Mouse (Mus musculus) central nervous system, embryonic 18 days (tissue): ENCODE data around the gene Mettl26. TPM values are rescaled to one million over a fixed set of nuclear protein-coding genes. Genes with fewer than 3 reads are reported as not detected.

Experiments used
- polyA plus RNA-seq: library from polyadenylated mRNA; depleted of rRNA; stranded (reverse); fragments of >200 nt; gene quantifications from 2 replicates; pipeline ENCODE4 v1.2.3, GENCODE M21; 2012; rRNA removed

Mettl26 gene
- polyA plus RNA-seq = 67.4 and 73.2 TPM in 2 replicates

GRCm38 (mm10) chr17:25874721-25875170 is at the start of gene Mettl26:
TSS of gene Mettl26 (plus strand) at chr17:25875074.

GRCm38 (mm10) chr17:25828712-25829557 is 45.9 kb upstream of the Mettl26 start, which contains the start of gene Jmjd8:
TSS of gene Jmjd8 (plus strand) at chr17:25828867.

GRCm38 (mm10) chr17:25833291-25833663 is 41.6 kb upstream of the Mettl26 start, which contains the start of gene Stub1:
TSS of gene Stub1 (minus strand) at chr17:25833404.

GRCm38 (mm10) chr17:25837076-25837410 is 37.8 kb upstream of the Mettl26 start, which contains the start of gene Rhbdl1:
TSS of gene Rhbdl1 (minus strand) at chr17:25837295.

GRCm38 (mm10) chr17:25841117-25841880 is 33.6 kb upstream of the Mettl26 start, which contains the start of gene Gm20683:
TSS of gene Gm20683 (minus strand) at chr17:25841763.

GRCm38 (mm10) chr17:25844396-25844901 is 30.4 kb upstream of the Mettl26 start, which contains the start of gene Rhot2:
TSS of gene Rhot2 (minus strand) at chr17:25844851.

GRCm38 (mm10) chr17:25860832-25861703 is 13.8 kb upstream of the Mettl26 start, which contains the start of gene Wdr90:
TSS of gene Wdr90 (minus strand) at chr17:25861501.

GRCm38 (mm10) chr17:25868601-25869191 is 6.2 kb upstream of the Mettl26 start, which contains the start of gene Mcrip2:
TSS of gene Mcrip2 (minus strand) at chr17:25868764.

GRCm38 (mm10) chr17:25880196-25880910 is 5.5 kb downstream of the Mettl26 start, which contains the start of gene Wfikkn1:
TSS of gene Wfikkn1 (minus strand) at chr17:25880858.

GRCm38 (mm10) chr17:25919144-25919785 is 44.4 kb downstream of the Mettl26 start, which contains the start of gene Rab40c:
TSS of gene Rab40c (minus strand) at chr17:25919727.

Other genes starting within 250 kb of the Mettl26 start
- gene Gng13, start 157.9 kb upstream of the Mettl26 start, polyA plus RNA-seq = 8.3 and 8.7 TPM in 2 replicates
- 5.9 and 6.7 TPM in 2 replicates for gene Chtf18, start 147.7 kb upstream of the Mettl26 start, polyA plus RNA-seq
- 47.6 and 50.8 TPM in 2 replicates for gene Rpusd1, start 147.4 kb upstream of the Mettl26 start, polyA plus RNA-seq
- gene Mslnl, start 139.0 kb upstream of the Mettl26 start, polyA plus RNA-seq = 0.15 and 0.17 TPM in 2 replicates
- 1.6 and 32.1 TPM in 2 replicates for gene Msln, start 120.7 kb upstream of the Mettl26 start, polyA plus RNA-seq
- 26.8 and 27.4 TPM in 2 replicates for gene Narfl, start 101.3 kb upstream of the Mettl26 start, polyA plus RNA-seq
- gene Haghl, start 89.4 kb upstream of the Mettl26 start, polyA plus RNA-seq = 211 and 212 TPM in 2 replicates
- gene Ccdc78, start 88.5 kb upstream of the Mettl26 start, polyA plus RNA-seq = 0.12 and 0.13 TPM in 2 replicates
- gene Fam173a, start 82.2 kb upstream of the Mettl26 start, polyA plus RNA-seq = 106 and 118 TPM in 2 replicates
- 0.33 and 0.57 TPM in 2 replicates for gene AC134908.4, start 79.4 kb upstream of the Mettl26 start, polyA plus RNA-seq
- 90.6 and 111 TPM in 2 replicates for gene Metrn, start 77.9 kb upstream of the Mettl26 start, polyA plus RNA-seq
- gene Fbxl16, start 66.0 kb upstream of the Mettl26 start, polyA plus RNA-seq = 79.5 and 95.0 TPM in 2 replicates
- gene Wdr24, start 51.4 kb upstream of the Mettl26 start, polyA plus RNA-seq = 42.3 and 44.7 TPM in 2 replicates
- gene Jmjd8, start 46.2 kb upstream of the Mettl26 start, polyA plus RNA-seq = 61.3 and 66.9 TPM in 2 replicates
- gene Stub1, start 41.7 kb upstream of the Mettl26 start, polyA plus RNA-seq = 297 and 308 TPM in 2 replicates
- gene Rhbdl1, start 37.8 kb upstream of the Mettl26 start, polyA plus RNA-seq = 105 and 106 TPM in 2 replicates
- gene Gm20683, start 33.3 kb upstream of the Mettl26 start, polyA plus RNA-seq = 37.0 and 39.2 TPM in 2 replicates
- 95.8 and 96.0 TPM in 2 replicates for gene Rhot2, start 30.2 kb upstream of the Mettl26 start, polyA plus RNA-seq
- gene Wdr90, start 13.6 kb upstream of the Mettl26 start, polyA plus RNA-seq = 46.9 and 49.8 TPM in 2 replicates
- 20.1 and 21.8 TPM in 2 replicates for gene Mcrip2, start 6.3 kb upstream of the Mettl26 start, polyA plus RNA-seq
- 0.39 and 0.40 TPM in 2 replicates for gene Wfikkn1, start 5.8 kb downstream of the Mettl26 start, polyA plus RNA-seq
- gene Rab40c, start 44.7 kb downstream of the Mettl26 start, polyA plus RNA-seq = 88.6 and 89.3 TPM in 2 replicates
- 107 and 111 TPM in 2 replicates for gene Pigq, start 69.9 kb downstream of the Mettl26 start, polyA plus RNA-seq
- gene Nhlrc4, start 69.9 kb downstream of the Mettl26 start, polyA plus RNA-seq = 0.29 and 0.44 TPM in 2 replicates
- gene A930017K11Rik, start 77.5 kb downstream of the Mettl26 start, polyA plus RNA-seq = 0.62 and 1.1 TPM in 2 replicates
- gene Capn15, start 110.7 kb downstream of the Mettl26 start, polyA plus RNA-seq = 38.4 and 38.8 TPM in 2 replicates
- 58.8 and 66.0 TPM in 2 replicates for gene Rab11fip3, start 194.5 kb downstream of the Mettl26 start, polyA plus RNA-seq
- 34.1 and 34.8 TPM in 2 replicates for gene Decr2, start 215.3 kb downstream of the Mettl26 start, polyA plus RNA-seq
- 24.6 and 25.0 TPM in 2 replicates for gene Nme4, start 220.5 kb downstream of the Mettl26 start, polyA plus RNA-seq
- gene Tmem8, start 238.2 kb downstream of the Mettl26 start, polyA plus RNA-seq = 9.5 and 10.5 TPM in 2 replicates
- 100 and 106 TPM in 2 replicates for gene Mrpl28, start 248.4 kb downstream of the Mettl26 start, polyA plus RNA-seq